Mouse (Mus musculus): ENCODE measurements around the gene Zfp81. TPM values are rescaled to one million over a fixed set of nuclear protein-coding genes. Genes with fewer than 3 reads are reported as not detected.
A peak's percentile ranks its signal among the peaks of the same experiment; 100 is the strongest.
"Not testable (repeated sequence)": the region's sequence is repeated elsewhere in the genome, so short reads cannot be mapped to it uniquely, and the experiment has no call there.

Gene Zfp81
- polyA plus RNA-seq (2016; fragmentation: Nextera tagmentation; extraction: Ambion mirVana), result 9.5 and 10.9 TPM in 2 replicates

DNA sequence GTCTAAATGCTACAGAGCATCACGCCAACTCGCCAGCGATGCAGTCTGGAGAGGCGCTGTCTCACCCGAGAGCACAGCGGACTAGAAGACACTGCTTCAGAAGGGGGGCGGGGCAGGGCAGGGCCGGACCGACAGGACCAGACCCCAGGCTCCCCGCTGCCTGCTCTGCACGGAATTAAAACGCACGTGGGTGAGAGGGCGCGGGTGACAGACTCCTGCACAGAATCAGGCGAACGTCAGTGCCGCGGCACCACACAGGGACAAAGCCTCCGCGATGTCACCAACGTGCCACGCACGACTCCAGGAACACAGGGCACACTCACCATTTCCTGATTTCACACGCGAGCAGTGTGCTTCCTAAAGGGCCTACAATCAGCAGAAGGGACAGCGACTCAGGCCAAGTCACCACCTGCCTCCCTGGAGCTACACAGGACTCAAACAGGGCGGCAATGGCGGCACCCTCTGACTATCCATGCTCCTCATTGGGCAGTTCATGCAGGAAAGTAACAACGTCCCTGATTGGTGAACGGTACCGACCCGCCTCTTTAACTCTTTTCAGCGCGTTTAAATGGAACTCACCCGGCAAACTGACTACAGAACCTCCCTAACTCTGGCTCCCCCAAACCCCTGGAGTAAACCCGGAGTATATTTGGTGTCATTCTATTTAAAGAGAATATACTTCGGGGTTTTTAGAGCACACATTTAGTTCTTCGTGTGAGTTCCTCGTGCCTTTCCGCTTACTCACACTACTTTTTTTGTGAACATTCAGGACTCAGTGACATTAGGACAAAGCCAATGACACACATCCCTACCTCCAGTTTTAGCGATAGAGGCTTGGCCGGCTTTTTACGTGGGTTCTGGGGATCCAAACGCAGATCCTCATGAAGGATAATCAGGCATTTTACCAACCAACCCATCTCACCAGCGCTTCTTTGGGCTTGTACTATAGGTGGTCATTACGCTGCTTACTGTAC lies at the start of gene Zfp81:
Gene Zfp81 (minus strand): TSS at position 468 of the 974 bp plus-strand sequence.
- WGBS, result 4% methylated on average over 47 of the region's 47 CpGs
- Histone ChIP-seq H3K36me3 (peaks cover 7% of the 10 kb centered on the region; the same call in 1 of the 2 replicates), H3K4me3 (peak within 1 kb of the TSS; percentile 91), H3K4me1 (replicated peaks) (peaks cover 8% of the 10 kb centered on the region; the same call in 1 of the 2 replicates), H3K27ac (peak within 1 kb of the TSS; percentile 94), H3K27me3 (ENCODE audit: insufficient read depth, poor library complexity, severe bottlenecking) (no peaks in the 10 kb centered on the region), H3K9me3 (0 out of 2 replicates have a peak, but pooled peaks cover 8% of the 10 kb centered on the region)
- DNase-seq (ENCODE audit: low spot score), result peak; percentile 88

- under 1% methylated on average over 44 of the region's 44 CpGs for WGBS
- DNase-seq (ENCODE audit: low spot score), result peak; percentile 92
- H3K36me3 ChIP-seq, result peaks cover 15% of the 10 kb centered on the region; the same call in 1 of the 2 replicates
- H3K27me3 ChIP-seq (ENCODE audit: insufficient read depth, poor library complexity, severe bottlenecking), result no peaks in the 10 kb centered on the region
- H3K9me3 ChIP-seq, result no peaks in the 10 kb centered on the region
- peak within 1 kb of the TSS; percentile 87 for H3K27ac ChIP-seq
- H3K4me3 ChIP-seq, result peak within 1 kb of the TSS; percentile 94
- peaks cover 10% of the 10 kb centered on the region for H3K4me1 ChIP-seq (replicated peaks)
Measured at GRCm38 (mm10) chr17:33394182-33395034, 35.7 kb upstream of the Zfp81 start, which contains the start of gene Zfp101. Gene Zfp101, minus strand, starts transcription at chr17:33394641.

DNA sequence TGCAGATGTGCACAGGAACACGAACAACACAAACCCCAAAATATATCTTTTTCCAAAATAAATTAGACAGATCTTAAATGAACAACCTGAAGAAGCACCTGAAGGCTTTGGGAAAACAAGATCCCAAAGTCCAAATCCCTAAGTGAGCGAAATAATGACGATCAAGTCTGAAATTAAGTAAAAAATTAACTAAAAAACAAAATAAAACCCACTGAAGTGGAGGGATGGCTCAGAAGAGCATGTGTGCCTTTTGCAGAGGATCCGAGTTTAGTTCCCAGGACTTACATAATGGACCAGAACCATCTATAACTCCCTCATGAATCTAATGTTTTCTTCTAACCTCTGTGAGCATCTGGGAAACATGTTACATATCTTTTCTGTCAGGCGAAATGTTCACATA lies 33.6 kb upstream of the Zfp81 start:
- H3K36me3 ChIP-seq, result peaks cover 15% of the 10 kb centered on the region; the same call in 1 of the 2 replicates
- whole genome bisulfite sequencing, result 96% methylated on average over 5 of the region's 5 CpGs
- no peaks in the 10 kb centered on the region for H3K27me3 ChIP-seq (ENCODE audit: insufficient read depth, poor library complexity, severe bottlenecking)
- DNase-seq (ENCODE audit: low spot score), result no peak
- no peaks in the 10 kb centered on the region for H3K9me3 ChIP-seq
- no peak overlapping the region for H3K4me3 ChIP-seq
- no peak overlapping the region for H3K27ac ChIP-seq
- peaks cover 10% of the 10 kb centered on the region for H3K4me1 ChIP-seq (replicated peaks)

DNA sequence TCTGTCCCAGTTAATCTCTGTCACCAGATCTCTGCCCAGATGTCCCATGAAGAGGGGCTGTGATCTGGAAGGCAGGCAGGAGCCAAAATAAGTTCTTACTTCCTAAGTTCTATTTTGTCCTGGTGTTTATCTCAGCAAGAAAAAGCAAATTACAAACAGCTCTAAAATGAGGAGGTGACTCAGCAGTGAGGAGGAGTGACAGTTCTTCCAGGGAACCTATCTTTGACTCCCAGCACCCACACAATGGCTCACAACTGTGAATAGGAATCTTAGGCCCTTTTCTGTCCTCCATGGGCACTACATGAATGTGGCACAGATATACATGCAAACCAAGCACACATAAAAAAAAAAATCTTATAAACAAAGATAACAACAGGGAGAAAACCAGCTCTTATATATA lies 27.0 kb upstream of the Zfp81 start:
- H3K9me3 ChIP-seq, result no peaks in the 10 kb centered on the region
- H3K36me3 ChIP-seq, result peaks cover 56% of the 10 kb centered on the region
- no peak overlapping the region for H3K27ac ChIP-seq
- DNase-seq (ENCODE audit: low spot score), result no peak
- H3K4me3 ChIP-seq, result no peak overlapping the region
- no peaks in the 10 kb centered on the region for H3K27me3 ChIP-seq (ENCODE audit: insufficient read depth, poor library complexity, severe bottlenecking)
- no peaks in the 10 kb centered on the region for H3K4me1 ChIP-seq (replicated peaks)

DNA sequence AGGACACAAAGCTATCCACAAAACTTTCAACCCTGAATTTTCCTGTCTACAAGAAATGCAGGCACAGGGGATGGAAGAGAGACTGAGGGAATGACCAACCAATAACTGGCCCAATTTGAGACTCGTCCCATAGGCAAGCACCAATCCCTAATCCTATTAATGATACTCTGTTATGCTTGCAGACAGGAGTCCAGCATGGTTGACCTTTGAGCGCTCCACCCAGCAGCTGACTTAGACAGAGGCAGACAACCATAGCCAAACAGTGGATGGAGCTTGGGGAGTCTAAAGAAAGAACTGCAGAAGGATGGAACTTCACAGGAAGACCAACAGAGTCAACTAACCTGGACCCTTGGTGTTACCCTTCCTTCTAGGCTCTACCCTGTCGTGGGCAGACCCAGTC lies 14.1 kb upstream of the Zfp81 start:
- Histone ChIP-seq H3K27ac (no peak overlapping the region), H3K4me3 (no peak overlapping the region), H3K9me3 (no peaks in the 10 kb centered on the region), H3K4me1 (replicated peaks) (no peaks in the 10 kb centered on the region), H3K27me3 (ENCODE audit: insufficient read depth, poor library complexity, severe bottlenecking) (no peaks in the 10 kb centered on the region), H3K36me3 (peaks cover 8% of the 10 kb centered on the region)
- WGBS, result 87% methylated on average over 3 of the region's 3 CpGs
- no peak for DNase-seq (ENCODE audit: low spot score)

DNA sequence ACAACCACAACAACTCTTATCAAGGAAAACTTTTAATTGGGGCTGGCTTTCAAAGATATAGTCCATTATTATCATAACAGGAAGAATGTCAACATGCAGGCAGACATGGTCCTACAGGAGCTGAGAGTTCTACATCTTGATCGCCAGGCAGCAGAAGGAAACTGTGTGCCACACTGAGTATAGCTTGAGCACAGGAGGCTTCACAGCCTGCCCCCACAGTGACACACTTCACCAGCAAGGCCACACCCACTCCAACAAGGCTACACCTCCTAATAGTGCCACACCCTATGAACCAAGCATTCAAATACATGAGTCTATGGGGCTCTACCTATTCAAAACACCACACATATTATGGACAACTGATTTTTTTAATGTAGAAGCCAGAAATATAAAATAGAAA lies 5.7 kb downstream of the Zfp81 start:
- WGBS, result 97% methylated on average over 1 of the region's 1 CpGs

DNA sequence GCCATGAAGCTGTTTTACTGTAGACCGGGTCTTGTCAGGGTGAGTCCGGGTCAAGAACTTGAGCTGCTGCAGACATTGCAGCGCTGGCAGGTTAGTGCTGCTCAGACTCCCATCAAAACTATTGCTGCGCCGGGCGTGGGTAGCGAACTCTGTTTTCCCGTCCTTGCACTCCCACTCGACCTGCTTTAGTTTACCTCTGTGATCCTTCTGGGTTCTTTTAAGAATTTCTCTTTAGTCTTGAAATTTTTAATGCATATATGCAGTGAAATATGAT lies 68.9 kb downstream of the Zfp81 start:
- not testable (repeated sequence) for H3K27ac ChIP-seq; H3K27me3 ChIP-seq (ENCODE audit: insufficient read depth, poor library complexity, severe bottlenecking); H3K36me3 ChIP-seq; H3K4me3 ChIP-seq; H3K9me3 ChIP-seq; DNase-seq (ENCODE audit: low spot score); H3K4me1 ChIP-seq (replicated peaks)
- no CpG with 5 or more reads among the region's 9 CpGs for WGBS

More for the DNA sequence above, 5.7 kb downstream of the Zfp81 start:
- Histone ChIP-seq H3K27me3 (ENCODE audit: insufficient read depth, poor library complexity, severe bottlenecking) (no peaks in the 10 kb centered on the region), H3K36me3 (peaks cover 13% of the 10 kb centered on the region; the same call in 1 of the 2 replicates), H3K27ac (no peak overlapping the region), H3K4me1 (replicated peaks) (peaks cover 8% of the 10 kb centered on the region; the same call in 1 of the 2 replicates), H3K4me3 (no peak overlapping the region), H3K9me3 (peaks cover 59% of the 10 kb centered on the region)
- no peak for DNase-seq (ENCODE audit: low spot score)

DNA sequence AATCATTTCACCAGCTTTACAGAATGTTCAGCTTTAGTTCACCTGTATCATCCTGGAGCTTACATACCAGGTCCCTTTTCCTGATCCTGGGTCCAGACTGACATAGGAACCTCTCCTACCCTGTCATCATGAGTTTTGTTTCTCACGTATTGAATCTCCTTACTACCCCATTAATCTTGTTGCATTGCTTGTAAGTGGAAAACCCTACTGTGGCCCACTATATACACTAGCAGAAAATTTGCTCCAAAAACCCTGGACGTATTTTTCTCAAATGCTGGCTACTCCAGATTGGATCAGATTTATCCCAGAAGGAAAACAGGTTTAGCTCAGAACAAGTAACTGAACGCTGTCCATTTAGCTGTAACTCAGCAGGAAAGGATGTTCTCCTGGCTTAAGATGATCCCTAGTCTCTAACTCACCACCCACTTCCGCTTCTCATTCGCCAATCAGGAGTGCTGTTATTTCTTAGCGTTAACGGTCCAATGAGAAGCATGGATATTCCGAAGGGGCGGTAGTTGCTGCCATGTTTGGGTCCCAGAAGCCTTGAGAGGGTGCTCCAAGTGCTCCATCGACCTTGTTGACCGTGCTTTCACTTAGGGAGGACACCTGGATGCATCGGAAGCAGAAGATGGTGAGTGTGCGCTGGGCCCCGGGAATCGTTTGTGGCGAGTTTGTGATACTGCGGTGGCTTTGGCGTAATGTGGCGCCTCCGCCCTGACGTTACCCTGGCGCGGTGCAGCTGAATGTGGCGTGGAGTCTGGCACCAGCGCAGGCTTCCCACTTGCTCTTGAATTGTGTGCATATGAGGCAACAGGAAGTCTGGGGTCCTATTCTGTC lies 69.4 kb downstream of the Zfp81 start, which contains the start of gene Zfp955b:
Gene Zfp955b (plus strand): TSS at position 506 of the 837 bp plus-strand sequence.
- not testable (repeated sequence) for DNase-seq (ENCODE audit: low spot score); H3K9me3 ChIP-seq; H3K4me3 ChIP-seq; H3K27me3 ChIP-seq (ENCODE audit: insufficient read depth, poor library complexity, severe bottlenecking); H3K36me3 ChIP-seq; H3K27ac ChIP-seq; H3K4me1 ChIP-seq (replicated peaks)
- no CpG with 5 or more reads among the region's 25 CpGs for WGBS

Other genes with a start within 250 kb of the Zfp81 start
- 0.04 TPM in 1 of 2 replicates, not detected in the other for gene Morc2b, start 219.2 kb downstream of the Zfp81 start, polyA plus RNA-seq (2016; fragmentation: Nextera tagmentation; extraction: Ambion mirVana)
- not detected in 2 replicates for gene Olfr55, start 190.4 kb downstream of the Zfp81 start, polyA plus RNA-seq (2016; fragmentation: Nextera tagmentation; extraction: Ambion mirVana)
- not detected in 2 replicates for gene Olfr239, start 167.6 kb downstream of the Zfp81 start, polyA plus RNA-seq (2016; fragmentation: Nextera tagmentation; extraction: Ambion mirVana)
- gene Olfr1564, start 137.2 kb downstream of the Zfp81 start, polyA plus RNA-seq (2016; fragmentation: Nextera tagmentation; extraction: Ambion mirVana), result not detected in 2 replicates
- gene Zfp955a, start 103.7 kb downstream of the Zfp81 start, polyA plus RNA-seq (2016; fragmentation: Nextera tagmentation; extraction: Ambion mirVana), result 12.7 and 16.4 TPM in 2 replicates
- gene Olfr63, start 94.2 kb downstream of the Zfp81 start, polyA plus RNA-seq (2016; fragmentation: Nextera tagmentation; extraction: Ambion mirVana), result 0.02 and 0.05 TPM in 2 replicates
- gene Zfp955b, start 69.3 kb downstream of the Zfp81 start, polyA plus RNA-seq (2016; fragmentation: Nextera tagmentation; extraction: Ambion mirVana), result 8.9 and 9.6 TPM in 2 replicates
- 15.2 and 18.9 TPM in 2 replicates for gene Zfp101, start 35.8 kb upstream of the Zfp81 start, polyA plus RNA-seq (2016; fragmentation: Nextera tagmentation; extraction: Ambion mirVana)
- gene Actl9, start 74.0 kb upstream of the Zfp81 start, polyA plus RNA-seq (2016; fragmentation: Nextera tagmentation; extraction: Ambion mirVana), result not detected in 2 replicates
- gene Adamts10, start 165.3 kb upstream of the Zfp81 start, polyA plus RNA-seq (2016; fragmentation: Nextera tagmentation; extraction: Ambion mirVana), result 40.5 and 42.4 TPM in 2 replicates
- gene Myo1f, start 196.8 kb upstream of the Zfp81 start, polyA plus RNA-seq (2016; fragmentation: Nextera tagmentation; extraction: Ambion mirVana), result 2.8 and 3.7 TPM in 2 replicates

Measured in hindbrain, embryonic 10.5 days (tissue).